Mouse (Mus musculus) stomach, postnatal 0 days (tissue): ENCODE measurements at regions not wholly inside any gene's neighbourhood (a gene's known extent, or its start where the extent isn't known, plus 50 kb on each side); places are given as distances from the start of the nearest gene placed in this dataset.
"Not testable (repeated sequence)": the region's sequence is repeated elsewhere in the genome, so short reads cannot be mapped to it uniquely, and the experiment has no call there.

Source experiments
- ATAC-seq: fragments of 200-750 bp; cut with Nextera tagmentation; 2 replicates; pipeline ENCODE4 v1.8.0; 2017; ENCODE audit not compliant: low FRiP score, low TSS enrichment
- DNase-seq: peaks from one replicate; pipeline ENCODE4 v3.0.0-alpha.2; 2016; ENCODE audit warnings: low spot score
- H3K27ac ChIP-seq: fragments of 300-500 bp; sonication (generic); replicated peaks from 2 replicates; pipeline ENCODE4 v1.5.1; 2014; ENCODE audit warnings: mild to moderate bottlenecking, control low read depth
- H3K27me3 ChIP-seq: fragments of 300-500 bp; sonication (generic); 2 replicates; pipeline ENCODE4 v1.6.1; 2014; ENCODE audit warnings: low read length; ENCODE audit not compliant: control insufficient read depth, insufficient read depth
- H3K36me3 ChIP-seq: fragments of 300-500 bp; sonication (generic); 2 replicates; pipeline ENCODE4 v1.6.1; 2014; ENCODE audit warnings: low read length, mixed read lengths; ENCODE audit not compliant: control insufficient read depth, insufficient read depth
- H3K4me1 ChIP-seq: fragments of 300-500 bp; sonication (generic); replicated peaks from 2 replicates; pipeline ENCODE4 v1.6.1; 2014; ENCODE audit warnings: antibody characterized with exemption; ENCODE audit not compliant: control insufficient read depth, insufficient read depth
- H3K4me2 ChIP-seq: fragments of 300-500 bp; sonication (generic); replicated peaks from 2 replicates; pipeline ENCODE4 v1.6.1; 2014; ENCODE audit warnings: low read depth, mild to moderate bottlenecking, control low read depth, moderate library complexity
- H3K4me3 ChIP-seq: fragments of 300-500 bp; sonication (generic); 2 replicates; pipeline ENCODE4 v1.5.1; 2014; ENCODE audit warnings: low read depth, low read length, control low read depth
- H3K9ac ChIP-seq: fragments of 300-500 bp; sonication (generic); 2 replicates; pipeline ENCODE4 v1.6.1; 2014; ENCODE audit warnings: mild to moderate bottlenecking, low read length, control low read depth, mixed read lengths
- H3K9me3 ChIP-seq: fragments of 300-500 bp; sonication (generic); 2 replicates; pipeline ENCODE4 v1.6.1; 2016; ENCODE audit warnings: low read length; ENCODE audit not compliant: control insufficient read depth
- CTCF ChIP-seq: IDR thresholded peaks from 2 replicates; pipeline ENCODE4 v1.5.1; 2016; ENCODE audit warnings: antibody characterized with exemption, low read depth, mild to moderate bottlenecking, moderate library complexity
- EP300 ChIP-seq: optimal IDR thresholded peaks from 2 replicates; pipeline ENCODE3; 2016; ENCODE audit warnings: antibody characterized with exemption
- WGBS: fragments of 180-500 bp; shearing (Covaris S2); extraction: QIAGEN DNeasy Blood & Tissue Kit; methylation state at CpG from one replicate; pipeline ENCODE4 v1.1.7; 2014; 5-methylcytosine and 5-hydroxymethylcytosine counted together

GRCm38 (mm10) chr10:70838147-70838546 is 182.4 kb upstream of the Phyhipl start:
- Histone ChIP-seq H3K9ac (no peak overlapping the region), H3K9me3 (no peaks in the 10 kb centered on the region), H3K4me2 (no peak overlapping the region), H3K4me3 (no peak overlapping the region), H3K27me3 (no peaks in the 10 kb centered on the region), H3K36me3 (no peaks in the 10 kb centered on the region), H3K27ac (no peak overlapping the region), H3K4me1 (no peaks in the 10 kb centered on the region)
- TF ChIP-seq EP300 (no peak), CTCF (no peak)
- ATAC-seq (no peak), DNase-seq (no peak)
- 84% methylated on average over 4 of the region's 4 CpGs for WGBS

DNA sequence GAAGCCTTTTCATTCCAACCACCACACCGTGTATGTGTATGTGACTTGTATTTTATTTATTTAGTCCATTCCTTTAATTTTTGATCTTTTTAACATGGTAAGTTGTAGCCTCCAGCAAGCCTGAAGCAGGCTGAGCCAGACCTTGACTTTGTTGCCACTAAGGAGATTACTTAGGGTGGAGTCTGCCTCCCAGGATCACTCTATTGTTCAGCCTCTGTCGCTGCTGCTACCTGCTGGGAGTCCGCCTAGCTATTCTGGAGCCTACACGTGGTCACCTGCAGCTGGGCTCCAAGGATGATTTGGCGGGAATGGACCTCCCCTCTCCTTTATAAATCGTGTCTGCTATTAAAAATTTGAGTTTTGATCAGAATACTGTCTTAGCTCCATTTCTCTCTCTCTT is 181.6 kb upstream of the Phyhipl start:
- H3K27ac ChIP-seq, result no peak overlapping the region
- ATAC-seq, result no peak
- no peak for TF ChIP-seq EP300
- no peak for TF ChIP-seq CTCF
- H3K27me3 ChIP-seq, result no peaks in the 10 kb centered on the region
- DNase-seq, result no peak
- H3K4me1 ChIP-seq, result no peaks in the 10 kb centered on the region
- 82% methylated on average over 6 of the region's 6 CpGs for WGBS
- no peaks in the 10 kb centered on the region for H3K36me3 ChIP-seq
- no peak overlapping the region for H3K4me2 ChIP-seq
- H3K4me3 ChIP-seq, result no peak overlapping the region
- no peaks in the 10 kb centered on the region for H3K9me3 ChIP-seq
- no peak overlapping the region for H3K9ac ChIP-seq

GRCm38 (mm10) chr10:70832616-70833015 is 176.9 kb upstream of the Phyhipl start:
- no peaks in the 10 kb centered on the region for H3K36me3 ChIP-seq
- no peak overlapping the region for H3K4me2 ChIP-seq
- no peak overlapping the region for H3K9ac ChIP-seq
- no peaks in the 10 kb centered on the region for H3K27me3 ChIP-seq
- no peak overlapping the region for H3K27ac ChIP-seq
- H3K4me3 ChIP-seq, result no peak overlapping the region
- TF ChIP-seq EP300 (no peak), CTCF (no peak)
- ATAC-seq (no peak), DNase-seq (no peak)
- H3K4me1 ChIP-seq, result no peaks in the 10 kb centered on the region
- H3K9me3 ChIP-seq, result no peaks in the 10 kb centered on the region
- WGBS, result 38% methylated on average over 4 of the region's 4 CpGs

DNA sequence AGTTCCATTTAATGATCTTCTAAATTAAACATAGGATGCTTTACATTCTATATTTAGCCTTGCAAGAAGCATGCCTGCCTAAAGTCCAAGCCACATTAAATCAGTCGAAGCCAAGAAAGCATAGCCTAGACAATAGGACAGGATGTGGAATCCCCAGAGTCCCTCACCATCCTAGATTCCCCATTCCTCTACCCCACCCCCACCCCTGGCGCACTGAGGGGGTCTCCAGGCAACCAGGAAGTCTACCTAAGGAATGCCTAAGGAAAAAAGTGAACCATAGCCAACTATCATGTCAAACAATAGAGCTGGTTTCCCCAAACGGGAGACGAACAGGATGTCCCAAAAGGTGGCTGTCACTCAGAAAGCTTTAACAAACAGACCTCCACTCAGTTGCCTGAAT is 172.5 kb upstream of the Phyhipl start:
- TF ChIP-seq EP300 (no peak), CTCF (no peak)
- DNase-seq, result no peak
- 56% methylated on average over 4 of the region's 4 CpGs for WGBS
- H3K27ac ChIP-seq, result no peak overlapping the region
- no peaks in the 10 kb centered on the region for H3K36me3 ChIP-seq
- H3K27me3 ChIP-seq, result no peaks in the 10 kb centered on the region
- H3K4me3 ChIP-seq, result no peak overlapping the region
- H3K4me2 ChIP-seq, result no peak overlapping the region
- no peaks in the 10 kb centered on the region for H3K9me3 ChIP-seq
- no peak for ATAC-seq
- no peak overlapping the region for H3K9ac ChIP-seq
- no peaks in the 10 kb centered on the region for H3K4me1 ChIP-seq

DNA sequence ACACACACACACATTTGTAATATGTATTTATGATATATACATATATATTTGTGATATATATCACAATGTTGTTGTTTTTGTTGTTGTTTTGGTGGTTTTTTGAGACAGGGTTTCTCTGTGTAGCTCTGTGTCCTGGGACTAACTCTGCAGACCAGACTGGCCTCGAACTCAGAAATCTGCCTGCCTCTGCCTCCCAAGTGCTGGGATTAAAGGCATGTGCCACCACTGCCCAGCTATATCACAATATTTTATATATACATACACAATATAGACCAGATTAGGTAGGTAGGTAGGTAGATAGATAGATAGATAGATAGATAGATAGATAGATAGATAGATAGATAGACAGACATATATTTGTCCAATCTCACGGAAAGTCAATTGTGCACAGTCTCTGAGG is 171.8 kb upstream of the Phyhipl start:
- WGBS, result 93% methylated on average over 2 of the region's 2 CpGs
- ATAC-seq, H3K27me3 ChIP-seq, DNase-seq, H3K4me1 ChIP-seq, H3K9me3 ChIP-seq, H3K4me2 ChIP-seq, H3K27ac ChIP-seq, H3K4me3 ChIP-seq, H3K9ac ChIP-seq, H3K36me3 ChIP-seq: not testable (repeated sequence)

- TF ChIP-seq CTCF, result no peak
- TF ChIP-seq EP300, result no peak
- Histone ChIP-seq H3K4me1 (no peaks in the 10 kb centered on the region), H3K4me2 (no peak overlapping the region), H3K9ac (no peak overlapping the region), H3K36me3 (no peaks in the 10 kb centered on the region), H3K9me3 (no peaks in the 10 kb centered on the region), H3K27me3 (no peaks in the 10 kb centered on the region), H3K4me3 (no peak overlapping the region), H3K27ac (no peak overlapping the region)
- ATAC-seq (no peak), DNase-seq (no peak)
- 58% methylated on average over 7 of the region's 7 CpGs for whole genome bisulfite sequencing
Observed at GRCm38 (mm10) chr10:70826706-70827105, 170.9 kb upstream of the Phyhipl start.
